Mouse (Mus musculus): ENCODE measurements at regions not wholly inside any gene's neighbourhood (a gene's known extent, or its start where the extent isn't known, plus 50 kb on each side); places are given as distances from the start of the nearest gene placed in this dataset.

- TF ChIP-seq CTCF (IDR thresholded peaks at IDR 0.05; ENCODE audit: low read depth, low read length) (no peak), POLR2A (IDR thresholded peaks at IDR 0.05; ENCODE audit: extremely low read depth, insufficient read depth, low read length) (no peak)
Observed at GRCm38 (mm10) chr2:178581306-178581705, 151.0 kb downstream of the Cdh26 start.

All from liver, adult 2 months (tissue).